Mouse (Mus musculus) midbrain, embryonic 10.5 days (tissue): ENCODE data around the gene Ccl11. TPM values are rescaled to one million over a fixed set of nuclear protein-coding genes. Genes with fewer than 3 reads are reported as not detected.

ENCODE experiments used
- DNase-seq: peaks from one replicate; pipeline ENCODE4 v3.0.0-alpha.2; 2017; ENCODE audit warnings: low spot score
- H3K27ac ChIP-seq: fragments of 300-500 bp; sonication (generic); replicated peaks from 2 replicates; pipeline ENCODE4 v1.5.1; 2016; ENCODE audit warnings: mild to moderate bottlenecking
- H3K27me3 ChIP-seq: fragments of 300-500 bp; sonication (generic); 2 replicates; pipeline ENCODE4 v1.6.1; 2016; ENCODE audit warnings: low read depth, mild to moderate bottlenecking; ENCODE audit not compliant: poor library complexity, severe bottlenecking
- H3K36me3 ChIP-seq: fragments of 300-500 bp; sonication (generic); 2 replicates; pipeline ENCODE4 v1.6.1; 2016; ENCODE audit warnings: mild to moderate bottlenecking, moderate library complexity
- H3K4me1 ChIP-seq: fragments of 300-500 bp; sonication (generic); 2 replicates; pipeline ENCODE4 v1.6.1; 2016
- H3K4me3 ChIP-seq: fragments of 300-500 bp; sonication (generic); 2 replicates; pipeline ENCODE4 v1.5.1; 2016; ENCODE audit warnings: mild to moderate bottlenecking, moderate library complexity
- H3K9me3 ChIP-seq: fragments of 300-500 bp; sonication (generic); replicated peaks from 2 replicates; pipeline ENCODE4 v1.6.1; 2016; ENCODE audit warnings: mild to moderate bottlenecking
- WGBS: fragments of 180-500 bp; shearing (Covaris S2); methylation state at CpG from one replicate; pipeline ENCODE4 v1.1.7; 2016; 5-methylcytosine and 5-hydroxymethylcytosine counted together
- polyA plus RNA-seq: library from polyadenylated mRNA; unstranded; fragments of >200 nt; fragmentation: Nextera tagmentation; extraction: Ambion mirVana; gene quantifications from 2 replicates; pipeline ENCODE4 v1.2.1, GENCODE M21; 2016

Ccl11 gene
- polyA plus RNA-seq, 1 experiment from 2014 or later: not detected

DNA sequence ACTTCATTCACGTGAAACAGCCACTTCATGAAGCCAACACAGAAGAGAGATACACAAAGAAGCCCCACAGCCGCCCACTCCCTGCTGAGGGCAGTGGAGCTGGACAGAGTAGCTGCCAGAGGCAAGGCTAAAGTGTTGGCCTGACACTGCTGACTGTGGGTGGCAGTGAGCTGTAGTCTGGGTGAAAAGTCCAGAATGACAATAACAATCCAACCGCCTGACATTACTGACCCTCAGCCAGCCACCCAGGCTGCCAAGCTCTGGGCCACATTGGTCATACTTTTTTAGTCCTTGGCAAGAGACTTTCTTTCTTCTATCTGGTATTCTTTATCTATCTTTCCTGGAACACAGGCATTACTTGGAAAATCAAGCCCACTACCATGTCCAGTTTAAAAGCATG is 13.5 kb downstream of the Ccl11 start:
- no peaks in the 10 kb centered on the region for H3K4me1 ChIP-seq
- DNase-seq: no peak
- no peak overlapping the region for H3K4me3 ChIP-seq
- no peak overlapping the region for H3K27ac ChIP-seq
- no peaks in the 10 kb centered on the region for H3K36me3 ChIP-seq
- 78% methylated on average over 3 of the region's 3 CpGs for WGBS
- no peaks in the 10 kb centered on the region for H3K27me3 ChIP-seq
- H3K9me3 ChIP-seq: 0 out of 2 replicates have a peak, but pooled peaks cover 5% of the 10 kb centered on the region

DNA sequence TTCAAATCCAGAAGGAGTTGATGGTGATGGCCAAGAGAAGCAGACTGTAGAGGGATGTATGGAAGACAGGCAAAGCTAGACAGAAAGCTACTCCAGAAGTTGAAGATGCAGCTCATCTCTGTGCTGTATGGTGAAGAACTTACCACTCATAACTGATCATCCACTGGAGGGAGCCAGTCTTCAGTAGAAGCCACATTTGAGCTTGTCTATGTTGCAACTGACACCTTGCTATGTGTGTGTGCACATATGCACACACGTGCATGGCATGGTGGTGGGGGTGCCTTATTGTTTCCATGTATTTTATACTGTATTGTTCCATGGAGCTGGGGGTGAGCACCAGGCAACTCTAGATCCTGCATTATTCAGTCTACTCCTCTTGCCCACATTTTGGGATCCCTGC is 14.8 kb downstream of the Ccl11 start:
- WGBS: 85% methylated on average over 1 of the region's 1 CpGs
- Histone ChIP-seq H3K9me3 (0 out of 2 replicates have a peak, but pooled peaks cover 7% of the 10 kb centered on the region), H3K4me3 (no peak overlapping the region), H3K27me3 (no peaks in the 10 kb centered on the region), H3K27ac (no peak overlapping the region), H3K36me3 (no peaks in the 10 kb centered on the region), H3K4me1 (no peaks in the 10 kb centered on the region)
- DNase-seq: no peak

DNA sequence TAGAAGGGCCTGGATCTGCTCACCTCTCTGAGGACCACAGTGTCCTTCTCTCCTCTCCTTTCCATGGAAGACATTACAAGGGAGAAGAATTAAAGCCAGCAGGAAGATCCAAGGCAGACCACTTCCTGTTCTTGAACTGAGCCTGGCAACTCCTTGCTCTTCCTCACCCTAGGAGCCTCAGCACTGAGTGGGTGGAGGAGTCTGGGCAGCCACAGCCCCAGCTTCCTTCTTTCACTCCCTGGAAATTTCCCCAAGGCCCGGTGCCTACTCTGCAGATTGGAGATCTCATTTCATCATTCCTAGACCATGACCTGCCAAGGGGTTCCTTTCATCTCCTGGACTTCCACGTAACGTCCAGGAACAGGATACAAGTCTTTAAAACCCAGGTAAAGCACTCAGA is 15.4 kb downstream of the Ccl11 start:
- 0 out of 2 replicates have a peak, but pooled peaks cover 7% of the 10 kb centered on the region for H3K9me3 ChIP-seq
- no peak overlapping the region for H3K4me3 ChIP-seq
- no peak overlapping the region for H3K27ac ChIP-seq
- WGBS: 79% methylated on average over 3 of the region's 3 CpGs
- DNase-seq: no peak
- H3K27me3 ChIP-seq: no peaks in the 10 kb centered on the region
- no peaks in the 10 kb centered on the region for H3K36me3 ChIP-seq
- H3K4me1 ChIP-seq: no peaks in the 10 kb centered on the region

DNA sequence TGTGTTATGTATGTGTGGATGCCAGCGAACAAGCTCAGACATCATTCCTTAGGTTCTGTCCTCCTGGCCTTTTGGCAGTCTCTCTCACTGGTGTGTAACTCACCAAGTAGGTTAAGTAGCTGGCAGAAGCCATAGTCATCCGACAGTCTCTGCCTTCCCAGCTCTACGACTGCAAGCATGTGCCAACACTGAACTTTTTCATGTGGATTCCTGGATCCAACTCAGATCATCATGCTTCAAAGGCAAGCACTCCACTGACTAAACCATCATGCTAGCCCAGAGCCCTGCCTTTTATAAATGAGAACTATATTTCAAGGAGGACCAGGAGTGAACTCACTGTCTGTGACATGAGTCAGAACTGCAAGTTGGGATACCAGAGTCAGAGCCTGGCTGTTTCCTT is 16.1 kb downstream of the Ccl11 start:
- H3K27me3 ChIP-seq: no peaks in the 10 kb centered on the region
- H3K4me1 ChIP-seq: no peaks in the 10 kb centered on the region
- H3K27ac ChIP-seq: no peak overlapping the region
- H3K4me3 ChIP-seq: no peak overlapping the region
- DNase-seq: no peak
- 0 out of 2 replicates have a peak, but pooled peaks cover 7% of the 10 kb centered on the region for H3K9me3 ChIP-seq
- 88% methylated on average over 3 of the region's 3 CpGs for WGBS
- no peaks in the 10 kb centered on the region for H3K36me3 ChIP-seq

DNA sequence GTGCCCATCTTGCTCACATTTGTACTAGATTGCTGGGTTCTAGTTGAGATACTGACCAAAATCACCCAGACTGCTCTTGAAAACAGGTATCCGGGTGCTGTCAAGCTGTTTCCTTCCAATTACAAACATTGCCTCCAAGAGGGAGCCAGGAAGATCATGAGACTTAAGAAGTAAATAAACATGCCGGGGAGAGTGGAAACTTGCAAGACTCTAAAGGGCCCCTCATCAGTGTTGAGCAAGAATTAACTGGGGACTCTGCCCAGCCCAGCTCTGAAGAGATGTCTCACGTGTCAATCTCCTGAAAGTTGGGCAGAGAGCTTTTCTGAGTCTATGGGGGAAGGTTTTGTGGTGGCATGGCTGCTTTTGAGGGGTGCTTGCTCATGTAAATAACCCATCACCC is 19.4 kb downstream of the Ccl11 start:
- no peaks in the 10 kb centered on the region for H3K27me3 ChIP-seq
- H3K9me3 ChIP-seq: 0 out of 2 replicates have a peak, but pooled peaks cover 7% of the 10 kb centered on the region
- no peak overlapping the region for H3K27ac ChIP-seq
- 80% methylated on average over 3 of the region's 3 CpGs for WGBS
- no peak for DNase-seq
- no peak overlapping the region for H3K4me3 ChIP-seq
- H3K4me1 ChIP-seq: no peaks in the 10 kb centered on the region
- H3K36me3 ChIP-seq: no peaks in the 10 kb centered on the region

DNA sequence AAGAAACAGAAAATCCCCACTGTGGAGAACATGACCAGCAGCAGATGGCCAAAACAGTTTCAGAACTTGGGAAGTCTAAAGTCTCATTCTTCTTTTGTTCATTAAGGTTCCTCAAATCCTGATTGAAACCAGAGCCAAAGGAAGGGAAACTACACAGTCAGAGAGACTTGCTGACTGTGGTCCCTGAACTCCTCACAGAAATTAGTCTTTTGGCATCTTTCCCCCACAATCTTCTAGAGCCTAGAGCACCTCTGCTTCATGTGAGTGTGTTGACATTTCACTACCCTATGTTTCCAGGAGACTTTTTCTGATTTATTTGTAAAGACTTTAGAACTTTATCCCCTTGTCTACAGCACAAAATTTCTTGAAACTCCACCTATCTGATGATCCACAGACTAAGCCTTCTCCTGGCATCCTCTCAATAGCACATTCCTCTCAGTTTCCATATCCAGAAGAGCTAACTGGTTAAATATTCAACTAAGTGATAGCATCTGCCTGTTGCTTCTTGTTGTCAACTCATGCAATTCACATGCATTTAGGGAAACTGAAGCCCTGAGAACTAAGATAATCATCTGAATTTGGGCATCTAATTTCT is 20.6 kb downstream of the Ccl11 start:
- Histone ChIP-seq H3K4me3 (no peak overlapping the region), H3K9me3 (0 out of 2 replicates have a peak, but pooled peaks cover 7% of the 10 kb centered on the region), H3K27ac (no peak overlapping the region), H3K27me3 (no peaks in the 10 kb centered on the region), H3K36me3 (no peaks in the 10 kb centered on the region), H3K4me1 (no peaks in the 10 kb centered on the region)
- DNase-seq: no peak

DNA sequence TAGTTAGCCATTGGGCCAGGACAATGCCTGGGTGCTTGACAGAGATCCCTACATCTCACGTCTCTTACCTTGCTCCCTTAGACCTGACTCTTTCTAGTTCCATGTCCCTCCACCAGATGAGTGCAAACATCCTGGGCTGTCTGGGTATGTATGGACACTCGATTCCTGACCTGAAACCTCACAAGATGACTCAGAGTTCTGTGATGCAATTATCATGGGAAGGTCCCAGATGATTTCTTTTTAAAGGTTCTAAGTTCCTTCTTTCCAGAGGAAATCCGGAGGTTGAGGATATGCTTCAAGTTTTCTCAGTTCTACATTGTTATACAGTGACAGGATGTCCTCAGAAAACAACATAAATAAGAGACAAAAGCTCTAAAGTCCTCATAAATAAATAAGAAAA is 23.2 kb downstream of the Ccl11 start:
- WGBS: 87% methylated on average over 3 of the region's 3 CpGs
- no peak for DNase-seq
- Histone ChIP-seq H3K4me1 (no peaks in the 10 kb centered on the region), H3K36me3 (no peaks in the 10 kb centered on the region), H3K27me3 (no peaks in the 10 kb centered on the region), H3K9me3 (0 out of 2 replicates have a peak, but pooled peaks cover 3% of the 10 kb centered on the region), H3K4me3 (no peak overlapping the region), H3K27ac (no peak overlapping the region)

DNA sequence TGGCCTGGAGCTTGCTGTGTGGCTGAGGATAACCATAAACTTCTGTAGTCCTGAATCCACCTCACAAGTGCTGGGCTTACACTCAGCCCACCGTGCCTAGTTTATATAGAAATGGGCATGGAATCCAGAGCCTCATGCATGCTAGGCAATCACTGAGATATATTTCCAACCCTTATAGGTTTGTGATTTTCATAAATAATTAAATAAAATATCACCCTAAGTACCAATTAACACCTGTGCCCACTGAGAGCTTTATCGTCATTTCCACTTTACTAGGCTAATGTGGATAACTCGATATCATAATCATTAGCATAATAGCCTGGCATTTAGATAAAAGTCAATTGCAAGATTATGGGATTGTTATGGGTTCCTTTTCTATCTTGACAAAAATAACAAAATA is 26.7 kb downstream of the Ccl11 start:
- no peaks in the 10 kb centered on the region for H3K27me3 ChIP-seq
- H3K4me1 ChIP-seq: no peaks in the 10 kb centered on the region
- WGBS: 95% methylated on average over 3 of the region's 3 CpGs
- H3K4me3 ChIP-seq: no peak overlapping the region
- DNase-seq: no peak
- no peak overlapping the region for H3K27ac ChIP-seq
- H3K36me3 ChIP-seq: no peaks in the 10 kb centered on the region
- H3K9me3 ChIP-seq: no peaks in the 10 kb centered on the region

DNA sequence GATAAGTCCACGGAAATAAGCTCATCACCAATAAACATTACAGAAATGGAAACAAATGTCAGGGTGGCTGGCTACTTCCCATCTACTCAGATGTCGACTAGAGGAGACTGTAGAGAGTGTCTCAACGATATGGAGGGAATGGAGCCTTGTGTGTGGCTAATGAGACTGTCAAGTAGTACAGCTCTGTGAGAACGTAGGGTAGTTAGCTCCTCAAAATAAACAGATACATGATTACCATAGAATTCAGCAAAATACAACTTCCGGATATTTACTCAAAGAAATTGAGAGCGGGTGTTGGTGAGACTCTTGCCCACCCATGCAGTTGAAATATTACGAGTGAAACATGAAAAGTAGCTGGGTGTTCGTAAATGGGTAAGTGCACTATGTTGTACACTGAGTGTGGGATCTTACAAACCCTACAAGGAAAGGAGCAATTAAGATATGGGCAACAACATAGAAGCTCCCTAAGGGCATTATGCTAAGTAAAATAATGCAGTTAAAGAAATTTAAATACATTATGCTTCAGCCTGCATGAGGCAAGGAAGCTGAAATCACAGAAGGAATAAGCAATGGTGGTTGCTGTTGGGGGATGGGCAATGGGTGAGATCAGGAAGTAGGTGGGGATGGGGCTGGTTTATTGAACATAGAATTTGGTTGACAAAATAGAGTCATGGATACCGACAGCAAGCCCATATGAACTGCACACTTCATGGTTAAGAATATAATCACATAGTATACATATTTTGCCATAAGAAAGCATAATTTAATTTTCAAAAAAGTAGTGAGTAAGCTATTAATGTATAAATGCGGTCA is 42.1 kb downstream of the Ccl11 start:
- no peaks in the 10 kb centered on the region for H3K27me3 ChIP-seq
- 89% methylated on average over 10 of the region's 10 CpGs for WGBS
- no peak overlapping the region for H3K27ac ChIP-seq
- H3K36me3 ChIP-seq: no peaks in the 10 kb centered on the region
- no peak overlapping the region for H3K4me3 ChIP-seq
- DNase-seq: no peak
- H3K9me3 ChIP-seq: no peaks in the 10 kb centered on the region
- H3K4me1 ChIP-seq: no peaks in the 10 kb centered on the region

DNA sequence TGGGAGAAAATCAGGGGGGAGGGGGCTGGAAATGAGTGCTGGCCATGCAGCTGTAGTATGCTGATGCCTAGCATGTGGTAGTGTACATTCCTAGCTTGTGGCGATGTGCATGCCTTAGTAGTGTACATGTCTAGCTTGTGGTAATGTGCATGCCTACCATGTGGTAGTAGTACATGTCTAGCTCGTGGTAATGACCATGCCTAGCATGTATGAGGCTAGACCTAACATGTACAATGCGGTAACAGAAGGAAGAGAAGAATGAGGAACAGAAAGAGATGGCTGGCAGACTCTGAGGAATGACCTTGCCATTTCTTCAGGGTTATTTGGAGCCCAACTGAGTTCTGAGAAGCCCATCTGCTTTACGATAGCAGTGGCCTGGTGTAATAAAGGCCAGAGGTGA is 43.5 kb downstream of the Ccl11 start:
- no peaks in the 10 kb centered on the region for H3K36me3 ChIP-seq
- H3K9me3 ChIP-seq: no peaks in the 10 kb centered on the region
- H3K27me3 ChIP-seq: no peaks in the 10 kb centered on the region
- no peak overlapping the region for H3K4me3 ChIP-seq
- DNase-seq: no peak
- 84% methylated on average over 4 of the region's 4 CpGs for WGBS
- no peaks in the 10 kb centered on the region for H3K4me1 ChIP-seq
- no peak overlapping the region for H3K27ac ChIP-seq

DNA sequence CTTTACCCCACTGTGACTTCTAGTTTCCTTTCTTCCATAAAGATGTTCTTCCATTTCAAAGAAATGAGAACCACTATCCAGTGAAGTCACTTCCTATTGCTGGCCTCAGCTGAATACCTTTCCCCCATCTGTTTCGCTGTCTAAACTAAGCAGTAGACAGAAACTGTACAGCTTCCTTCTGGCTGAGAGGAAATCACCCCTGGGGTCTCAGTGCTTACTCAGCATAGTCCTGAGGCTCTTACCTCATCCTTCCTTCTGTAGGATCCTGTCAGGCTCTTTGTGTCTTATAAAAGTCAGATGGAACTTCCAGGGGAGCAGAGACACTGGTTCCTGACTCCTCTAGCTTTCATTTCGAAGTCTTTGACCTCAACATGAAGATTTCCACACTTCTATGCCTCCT is 43.9 kb downstream of the Ccl11 start, which contains the start of gene Ccl12:
Gene Ccl12, plus strand, starts transcription at position 317 of the 400 bp plus-strand sequence.
- H3K27me3 ChIP-seq: no peaks in the 10 kb centered on the region
- H3K4me3 ChIP-seq: no peak within 1 kb of the TSS
- DNase-seq: no peak
- H3K27ac ChIP-seq: no peak within 1 kb of the TSS
- no peaks in the 10 kb centered on the region for H3K4me1 ChIP-seq
- H3K9me3 ChIP-seq: no peaks in the 10 kb centered on the region
- 81% methylated on average over 2 of the region's 2 CpGs for WGBS
- no peaks in the 10 kb centered on the region for H3K36me3 ChIP-seq

DNA sequence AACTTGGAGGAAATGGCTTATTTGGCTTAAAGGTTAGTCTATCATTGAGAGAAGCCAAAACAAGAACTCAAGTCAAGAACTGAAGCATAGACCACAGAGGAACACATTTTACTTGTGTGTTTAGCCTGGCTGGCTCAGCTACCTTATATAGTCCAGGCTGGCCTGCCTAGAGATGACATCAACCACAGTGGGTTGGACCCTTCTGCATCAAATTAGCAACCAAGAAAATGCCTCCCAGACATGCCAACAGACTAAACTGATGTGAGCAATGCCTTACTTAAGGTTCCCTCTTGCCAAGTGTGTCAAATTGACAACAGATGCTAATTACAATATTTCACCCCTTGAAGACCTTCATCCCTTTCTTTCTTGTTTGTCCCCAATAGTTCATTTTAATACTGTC is 52.0 kb downstream of the Ccl11 start:
- H3K27me3 ChIP-seq: no peaks in the 10 kb centered on the region
- no peaks in the 10 kb centered on the region for H3K36me3 ChIP-seq
- H3K27ac ChIP-seq: no peak overlapping the region
- H3K4me3 ChIP-seq: no peak overlapping the region
- no peaks in the 10 kb centered on the region for H3K4me1 ChIP-seq
- H3K9me3 ChIP-seq: no peaks in the 10 kb centered on the region
- no peak for DNase-seq
